Mouse (Mus musculus) kidney, embryonic 16.5 days (tissue): ENCODE data around the gene Arl10. TPM values are rescaled to one million over a fixed set of nuclear protein-coding genes. Genes with fewer than 3 reads are reported as not detected.

ENCODE experiments used
- ATAC-seq: fragments of 200-750 bp; cut with Nextera tagmentation; 2 replicates; pipeline ENCODE4 v1.8.0; 2017; ENCODE audit warnings: moderate TSS enrichment; ENCODE audit not compliant: low FRiP score, low TSS enrichment
- H3K27ac ChIP-seq: fragments of 300-500 bp; sonication (generic); 2 replicates; pipeline ENCODE4 v1.5.1; 2014; ENCODE audit warnings: low read length
- H3K27me3 ChIP-seq: fragments of 300-500 bp; sonication (generic); 2 replicates; pipeline ENCODE4 v1.6.1; 2014; ENCODE audit warnings: low read length, control low read depth, mixed read lengths; ENCODE audit not compliant: insufficient read depth
- H3K36me3 ChIP-seq: fragments of 300-500 bp; sonication (generic); 2 replicates; pipeline ENCODE4 v1.6.1; 2014; ENCODE audit warnings: low read length, control low read depth, mixed read lengths; ENCODE audit not compliant: insufficient read depth
- H3K4me1 ChIP-seq: fragments of 300-500 bp; sonication (generic); 2 replicates; pipeline ENCODE4 v1.6.1; 2014; ENCODE audit warnings: low read length, control low read depth, mixed read lengths; ENCODE audit not compliant: insufficient read depth
- H3K4me2 ChIP-seq: fragments of 300-500 bp; sonication (generic); replicated peaks from 2 replicates; pipeline ENCODE4 v1.6.1; 2014; ENCODE audit warnings: low read depth, low read length
- H3K4me3 ChIP-seq: fragments of 300-500 bp; sonication (generic); 2 replicates; pipeline ENCODE4 v1.5.1; 2014; ENCODE audit warnings: mild to moderate bottlenecking, low read length
- H3K9ac ChIP-seq: fragments of 300-500 bp; sonication (generic); replicated peaks from 2 replicates; pipeline ENCODE4 v1.6.1; 2014; ENCODE audit warnings: low read length
- H3K9me3 ChIP-seq: fragments of 300-500 bp; sonication (generic); 2 replicates; pipeline ENCODE4 v1.6.1; 2016; ENCODE audit warnings: low read length, control low read depth
- WGBS: fragments of 180-500 bp; shearing (Covaris S2); extraction: QIAGEN DNeasy Blood & Tissue Kit; methylation state at CpG from one replicate; pipeline ENCODE4 v1.1.7; 2014; 5-methylcytosine and 5-hydroxymethylcytosine counted together
- polyA plus RNA-seq: library from polyadenylated mRNA; unstranded; fragments of >200 nt; fragmentation: Nextera tagmentation; extraction: Ambion mirVana; gene quantifications from 2 replicates; pipeline ENCODE4 v1.2.1, GENCODE M21; 2015

Arl10 gene
- polyA plus RNA-seq, 1 experiment from 2014 or later = 31.8 TPM

DNA sequence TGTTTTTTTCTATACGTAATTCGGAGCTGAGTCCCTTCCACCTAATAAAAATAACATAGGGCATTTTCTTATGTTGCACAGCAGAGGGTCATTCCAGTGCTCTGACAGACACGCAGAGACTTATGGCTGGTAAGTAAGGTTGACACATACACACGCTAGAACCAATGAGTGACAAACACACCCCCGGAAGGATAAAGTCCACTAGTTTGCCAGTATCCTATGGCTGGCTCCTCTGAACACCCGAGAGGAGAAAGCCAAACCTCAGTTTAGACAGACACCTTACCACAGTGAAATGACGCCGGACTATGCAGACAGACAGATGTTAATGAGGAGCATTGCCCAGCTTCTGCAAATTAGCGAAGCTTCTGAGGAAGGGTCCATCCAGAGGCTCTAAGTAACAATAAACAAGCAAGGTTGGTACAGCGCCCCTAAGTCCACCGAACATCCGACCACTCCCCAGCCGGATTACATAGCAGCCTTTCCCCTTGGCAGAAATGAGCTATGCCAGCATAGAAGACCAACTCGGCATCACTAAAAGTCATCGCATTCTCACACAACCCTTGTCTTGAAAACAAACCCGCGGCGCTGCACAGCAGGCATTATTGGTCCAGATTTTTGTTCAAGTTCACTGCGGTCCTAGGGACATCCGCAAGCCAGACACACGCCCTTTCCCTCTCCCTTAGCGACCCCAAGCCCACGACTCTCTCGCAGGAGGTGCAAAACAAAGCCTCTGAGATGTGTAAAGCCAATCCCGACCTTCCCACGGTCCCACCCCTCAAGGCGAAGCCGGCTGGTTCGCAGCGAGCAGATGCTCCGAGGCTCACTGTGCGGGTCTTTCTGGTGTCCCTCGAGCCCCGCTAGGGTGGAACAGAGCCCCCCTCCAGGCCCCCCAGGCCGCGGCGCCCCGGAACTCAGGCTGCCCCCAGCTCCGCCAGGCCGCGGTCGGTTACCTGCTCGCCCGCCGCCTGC, 10.3 kb upstream of the Arl10 start:
- Histone ChIP-seq H3K27me3 (no peaks in the 10 kb centered on the region), H3K9ac (peak overlapping the region; percentile 93), H3K4me1 (peaks cover 9% of the 10 kb centered on the region), H3K9me3 (no peaks in the 10 kb centered on the region), H3K4me2 (peak overlapping the region; percentile 89), H3K27ac (peak overlapping the region; percentile 63; the same call in 1 of the 2 replicates), H3K36me3 (peaks cover 21% of the 10 kb centered on the region), H3K4me3 (peak overlapping the region; percentile 95)
- ATAC-seq = peak; percentile 14; the same call in 1 of the 2 replicates
- WGBS = 9% methylated on average over 45 of the region's 45 CpGs

DNA sequence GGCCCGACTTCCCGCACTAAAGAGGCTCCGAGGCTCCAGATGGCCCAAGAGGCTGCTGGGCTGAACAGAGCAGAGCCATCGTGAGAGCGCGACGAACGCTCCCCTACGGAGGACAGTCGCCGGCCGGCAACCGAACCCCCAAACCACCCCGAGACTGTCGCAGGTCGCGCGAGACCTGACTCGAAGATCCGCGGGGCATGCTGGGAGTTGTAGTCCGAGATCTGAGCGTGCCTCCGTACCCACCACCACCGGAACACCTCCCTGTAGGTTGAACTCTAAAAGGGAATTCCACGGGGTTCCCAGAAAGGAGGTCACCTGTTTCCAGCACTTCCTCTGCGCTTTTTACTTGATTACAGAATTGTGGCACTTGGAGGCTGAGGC, 9.6 kb upstream of the Arl10 start, which contains the start of gene 4833439L19Rik:
Gene 4833439L19Rik (minus strand): TSS at position 235 of the 381 bp plus-strand sequence.
- Histone ChIP-seq H3K4me2 (peak within 1 kb of the TSS; percentile 89), H3K36me3 (peaks cover 15% of the 10 kb centered on the region), H3K9me3 (no peaks in the 10 kb centered on the region), H3K4me3 (peak within 1 kb of the TSS; percentile 95), H3K27ac (peak within 1 kb of the TSS; percentile 81), H3K4me1 (peaks cover 9% of the 10 kb centered on the region), H3K9ac (peak within 1 kb of the TSS; percentile 93), H3K27me3 (no peaks in the 10 kb centered on the region)
- 0% methylated on average over 27 of the region's 27 CpGs for WGBS
- ATAC-seq = peak; percentile 94

DNA sequence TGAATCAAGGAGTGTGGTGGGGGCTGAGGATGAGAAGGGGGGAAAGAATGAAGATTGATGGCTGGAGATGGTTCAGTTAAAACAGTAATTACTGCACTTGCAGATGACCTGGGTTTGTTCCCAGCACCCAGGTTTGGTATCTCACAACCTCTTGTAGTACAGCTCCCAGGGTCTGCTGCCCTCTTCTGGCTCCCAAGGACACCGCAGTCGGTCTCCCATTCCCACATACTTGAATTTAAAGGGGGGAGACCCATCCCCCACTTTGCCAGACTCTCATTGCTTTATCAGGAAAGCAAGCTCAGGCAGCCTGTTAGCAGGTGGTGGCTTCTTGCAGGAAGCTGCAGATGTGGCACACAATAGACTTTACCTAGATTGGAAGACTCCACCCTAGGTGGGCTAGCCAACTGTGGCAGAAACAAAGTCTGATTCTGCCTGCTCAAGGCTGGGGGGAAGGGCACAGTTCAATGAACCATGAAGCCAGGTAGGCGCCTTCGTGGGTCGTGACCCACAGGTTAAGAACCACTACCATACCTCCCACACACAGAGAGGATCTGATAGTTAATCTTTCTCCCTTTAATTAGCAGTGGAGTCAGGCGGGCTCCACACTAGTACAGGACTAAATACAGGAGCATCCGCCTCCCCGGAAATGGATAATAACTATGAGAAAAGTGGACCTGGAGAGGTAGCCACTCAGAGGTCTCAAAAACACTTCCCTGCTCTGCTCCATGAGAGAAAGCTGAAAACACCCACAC, 9.0 kb upstream of the Arl10 start:
- Histone ChIP-seq H3K27me3 (no peaks in the 10 kb centered on the region), H3K4me3 (peak overlapping the region; percentile 95), H3K27ac (peak overlapping the region; percentile 81), H3K9ac (no peak overlapping the region), H3K4me1 (peaks cover 9% of the 10 kb centered on the region), H3K4me2 (peak overlapping the region; percentile 53), H3K36me3 (peaks cover 9% of the 10 kb centered on the region), H3K9me3 (no peaks in the 10 kb centered on the region)
- WGBS = 30% methylated on average over 8 of the region's 8 CpGs
- peak; percentile 43 for ATAC-seq

DNA sequence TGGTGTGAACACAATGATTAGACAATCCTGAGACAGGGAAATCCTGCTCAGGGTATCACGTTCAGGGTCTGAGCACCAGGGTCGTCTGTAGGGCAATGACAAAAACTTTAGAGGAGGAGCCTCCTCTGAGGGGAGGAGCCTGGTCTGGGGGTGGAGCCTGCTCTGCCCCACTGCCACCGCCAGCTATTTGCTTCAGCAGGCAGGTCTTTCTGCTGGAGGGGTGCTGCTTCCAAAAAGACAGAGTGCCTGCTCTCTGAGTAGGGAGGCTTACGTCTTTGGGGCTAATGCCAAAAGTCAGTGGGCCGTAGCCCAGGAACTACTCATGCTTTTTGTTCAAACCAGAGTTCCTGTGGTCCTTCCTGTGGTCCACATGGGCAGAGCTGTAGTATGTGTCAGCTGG, 6.4 kb upstream of the Arl10 start:
- Histone ChIP-seq H3K27ac (no peak overlapping the region), H3K9me3 (no peaks in the 10 kb centered on the region), H3K4me3 (no peak overlapping the region), H3K27me3 (no peaks in the 10 kb centered on the region; the same call in 1 of the 2 replicates), H3K36me3 (no peaks in the 10 kb centered on the region), H3K4me1 (peaks cover 9% of the 10 kb centered on the region), H3K4me2 (no peak overlapping the region), H3K9ac (no peak overlapping the region)
- ATAC-seq = no peak
- 42% methylated on average over 5 of the region's 5 CpGs for WGBS

DNA sequence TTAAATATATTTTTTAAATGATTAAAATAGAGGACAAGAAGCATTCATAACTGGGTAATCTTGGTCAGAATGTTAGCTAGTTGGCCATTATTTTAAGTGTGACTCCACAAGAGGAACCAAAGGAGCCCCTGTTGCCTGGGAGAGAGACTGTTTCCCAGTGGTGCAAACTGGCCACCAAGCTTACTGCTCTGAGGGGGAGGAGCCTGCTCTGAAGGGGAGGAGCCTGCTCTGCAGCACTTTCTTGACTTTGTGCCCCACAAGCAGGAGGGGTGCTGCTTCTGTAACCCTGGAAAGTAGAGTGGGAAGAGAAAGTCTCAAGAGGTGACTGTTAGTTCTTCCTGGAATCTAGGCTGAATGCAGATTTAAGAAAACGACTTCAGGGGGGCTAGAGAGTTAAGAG, 5.5 kb upstream of the Arl10 start:
- Histone ChIP-seq H3K27me3 (no peaks in the 10 kb centered on the region; the same call in 1 of the 2 replicates), H3K4me2 (no peak overlapping the region), H3K9me3 (no peaks in the 10 kb centered on the region), H3K36me3 (no peaks in the 10 kb centered on the region), H3K4me1 (peaks cover 6% of the 10 kb centered on the region), H3K9ac (no peak overlapping the region), H3K4me3 (no peak overlapping the region), H3K27ac (no peak overlapping the region)
- 55% methylated on average over 1 of the region's 1 CpGs for WGBS
- ATAC-seq = no peak

DNA sequence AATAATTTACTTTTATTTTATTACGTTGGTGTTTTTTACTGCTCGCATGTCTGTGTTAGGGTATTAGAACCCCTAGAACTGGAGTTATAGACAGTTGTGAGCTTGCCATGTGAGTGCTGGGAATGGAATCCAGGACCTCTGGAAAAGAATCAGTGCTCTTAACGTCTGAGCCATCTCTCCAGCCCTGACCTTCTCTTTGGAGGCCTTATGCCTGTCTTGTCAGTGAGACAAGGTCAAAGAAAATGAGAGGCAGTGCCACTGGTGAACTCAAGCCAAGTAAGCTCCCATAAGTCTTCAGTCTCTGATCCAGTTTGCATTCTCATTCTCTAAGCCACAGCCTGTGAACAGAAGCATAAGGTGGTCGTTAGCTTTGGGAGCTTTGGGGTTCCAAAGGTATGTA, 4.1 kb upstream of the Arl10 start:
- Histone ChIP-seq H3K27ac (no peak overlapping the region), H3K4me2 (no peak overlapping the region), H3K9ac (no peak overlapping the region), H3K9me3 (no peaks in the 10 kb centered on the region), H3K36me3 (no peaks in the 10 kb centered on the region), H3K4me1 (peaks cover 5% of the 10 kb centered on the region), H3K27me3 (no peaks in the 10 kb centered on the region; the same call in 1 of the 2 replicates), H3K4me3 (no peak overlapping the region)
- ATAC-seq = no peak
- 78% methylated on average over 4 of the region's 4 CpGs for WGBS

DNA sequence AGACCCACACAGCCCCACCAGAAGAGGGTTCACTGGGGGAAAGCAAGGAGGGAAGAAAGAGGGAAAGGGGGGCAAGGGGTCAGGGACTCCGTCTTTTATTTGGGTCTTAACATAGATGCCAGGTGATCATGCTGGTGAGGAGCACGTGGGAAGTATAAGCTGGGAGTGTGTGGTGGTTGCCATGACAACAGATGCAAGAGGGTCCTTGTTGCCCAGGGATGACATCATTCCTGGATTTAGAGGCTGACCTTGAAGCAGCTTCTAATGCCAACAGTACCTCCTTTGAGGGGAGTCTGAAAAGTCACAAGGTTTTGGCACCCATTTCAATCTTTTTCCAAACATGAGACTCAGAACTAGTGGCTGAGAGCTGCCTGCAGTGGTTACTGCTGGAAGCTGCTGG, 3.2 kb upstream of the Arl10 start:
- Histone ChIP-seq H3K27ac (no peak overlapping the region), H3K9ac (no peak overlapping the region), H3K27me3 (no peaks in the 10 kb centered on the region; the same call in 1 of the 2 replicates), H3K4me3 (no peak overlapping the region), H3K36me3 (no peaks in the 10 kb centered on the region; the same call in 1 of the 2 replicates), H3K4me2 (no peak overlapping the region), H3K9me3 (no peaks in the 10 kb centered on the region), H3K4me1 (peaks cover 10% of the 10 kb centered on the region)
- ATAC-seq = no peak
- WGBS = 60% methylated on average over 2 of the region's 2 CpGs

DNA sequence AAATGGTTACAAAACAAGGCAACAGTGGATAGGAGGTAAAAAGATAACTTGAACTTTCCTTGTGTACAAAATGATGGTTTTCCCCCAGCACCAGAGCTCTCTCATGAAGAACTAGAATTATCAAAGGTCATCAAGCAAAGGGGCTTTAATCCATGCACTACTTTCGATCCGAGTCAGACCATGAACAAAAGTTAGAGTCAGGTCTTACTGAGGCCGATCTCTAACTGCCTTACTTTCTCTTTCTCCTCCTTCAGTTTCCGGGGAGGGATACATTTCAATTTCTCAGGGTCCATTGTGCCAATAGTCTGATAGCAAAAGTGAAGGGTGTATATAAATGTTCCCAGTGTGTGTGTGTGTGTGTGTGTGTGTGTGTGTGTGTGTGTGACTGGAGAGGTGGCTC, 2.2 kb upstream of the Arl10 start:
- no peak overlapping the region for H3K9ac ChIP-seq
- H3K4me1 ChIP-seq = peaks cover 10% of the 10 kb centered on the region
- no peaks in the 10 kb centered on the region for H3K9me3 ChIP-seq
- ATAC-seq = no peak
- no peak overlapping the region for H3K27ac ChIP-seq
- WGBS = 83% methylated on average over 4 of the region's 4 CpGs
- H3K27me3 ChIP-seq = no peaks in the 10 kb centered on the region; the same call in 1 of the 2 replicates
- no peak overlapping the region for H3K4me2 ChIP-seq
- H3K4me3 ChIP-seq = no peak overlapping the region
- H3K36me3 ChIP-seq = no peaks in the 10 kb centered on the region; the same call in 1 of the 2 replicates

DNA sequence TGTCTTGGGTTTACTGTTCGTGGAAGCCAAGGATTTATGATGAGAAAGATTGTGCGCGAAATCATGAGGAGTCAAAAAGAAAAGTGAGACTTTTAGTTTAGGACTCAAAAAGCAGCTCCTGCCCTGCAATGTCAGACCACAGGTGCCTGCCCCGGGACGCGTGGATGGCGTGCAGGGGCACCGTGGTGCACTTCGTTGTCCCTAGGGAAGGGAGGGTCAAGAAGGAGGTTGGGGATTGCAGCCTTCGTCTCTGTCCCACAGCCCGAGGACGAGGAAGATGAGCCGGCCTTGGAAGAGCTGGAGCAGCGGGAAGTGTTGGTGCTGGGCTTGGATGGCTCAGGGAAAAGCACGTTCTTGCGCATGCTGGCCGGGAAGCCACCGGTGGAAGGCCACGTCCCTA, 674 bp downstream of the Arl10 start:
- Histone ChIP-seq H3K27me3 (no peaks in the 10 kb centered on the region; the same call in 1 of the 2 replicates), H3K27ac (peak overlapping the region; percentile 83), H3K9me3 (no peaks in the 10 kb centered on the region), H3K36me3 (peaks cover 21% of the 10 kb centered on the region), H3K9ac (peak overlapping the region; percentile 96), H3K4me1 (peaks cover 10% of the 10 kb centered on the region), H3K4me2 (peak overlapping the region; percentile 95), H3K4me3 (peak overlapping the region; percentile 93)
- WGBS = under 1% methylated on average over 19 of the region's 19 CpGs
- ATAC-seq = peak; percentile 62
